Mouse (Mus musculus) WW6 (cell line): Measurements from ENCODE around the gene Pcp4.

Experiments used
- DNase-seq: peaks from one replicate; pipeline ENCODE4 v3.0.0-alpha.2; 2013; ENCODE audit warnings: low read depth, low spot score

Pcp4 gene

DNA sequence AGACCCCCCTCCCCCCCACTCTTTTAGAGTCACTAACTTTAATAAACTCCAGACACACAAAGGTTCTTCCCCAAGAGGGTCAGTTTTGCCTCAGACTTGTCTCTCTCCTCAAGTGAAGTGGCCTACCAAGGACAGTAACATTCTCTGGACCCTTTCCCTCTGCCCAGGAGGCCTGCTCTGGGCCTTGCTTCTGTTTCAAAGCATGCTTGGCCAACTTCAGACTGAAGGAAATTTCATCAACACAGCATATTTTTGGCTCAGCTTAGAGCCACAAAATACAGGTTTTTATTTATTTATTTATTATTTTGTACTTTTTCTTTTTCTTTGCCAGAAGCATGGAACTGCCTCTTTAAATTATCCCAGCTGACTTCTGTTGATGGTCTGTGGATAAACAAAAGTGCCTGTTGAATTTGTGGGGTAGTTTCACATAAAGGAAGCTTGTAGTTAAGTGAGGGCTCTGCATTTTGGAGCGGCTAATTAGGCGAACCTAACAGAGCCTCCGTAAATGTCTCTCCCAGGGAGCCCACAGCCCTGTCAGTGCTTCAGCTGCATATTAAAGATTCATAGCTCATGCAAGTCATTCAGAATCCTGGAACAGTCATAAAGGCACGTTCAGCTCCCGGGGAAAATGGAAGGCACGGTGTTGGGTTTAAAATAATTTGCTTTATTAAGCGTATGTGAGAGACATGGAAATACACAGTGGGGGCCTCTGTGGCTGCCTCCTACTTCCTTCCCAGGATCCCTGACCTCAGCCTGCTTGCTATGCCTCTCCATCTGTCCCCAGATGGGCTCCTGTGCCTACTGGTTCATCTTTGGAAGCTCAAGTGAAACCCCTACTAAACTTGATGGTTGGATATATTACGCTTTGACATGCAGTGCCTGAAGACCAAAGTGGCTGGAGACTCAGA lies 96.2 kb downstream of the Pcp4 start:
- DNase-seq: no peak

DNA sequence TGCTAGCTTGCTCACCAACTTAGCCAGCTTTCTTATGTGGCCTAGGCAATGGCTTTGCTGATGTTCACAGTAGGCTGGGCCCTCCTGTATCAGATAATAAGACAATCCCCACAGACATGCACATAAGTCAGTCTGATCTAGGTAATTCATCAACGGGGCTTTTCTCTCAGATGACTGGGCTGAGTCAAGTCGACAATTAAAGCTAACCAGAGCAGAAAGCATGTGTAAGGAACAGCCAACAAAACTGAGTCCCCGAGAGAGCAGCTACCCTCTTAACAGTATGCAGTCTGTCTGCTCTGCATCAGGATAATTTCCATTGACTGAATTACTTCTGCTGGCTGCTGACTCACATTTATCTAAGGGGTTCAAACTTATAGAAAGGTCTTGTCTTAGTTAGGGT lies 100.0 kb downstream of the Pcp4 start:
- no peak for DNase-seq
